Mouse (Mus musculus): ENCODE measurements around the gene Gys1. TPM values are rescaled to one million over a fixed set of nuclear protein-coding genes. Genes with fewer than 3 reads are reported as not detected.
"Not testable (repeated sequence)": the region's sequence is repeated elsewhere in the genome, so short reads cannot be mapped to it uniquely, and the experiment has no call there.

The Gys1 gene
- total RNA-seq (2014; fragmentation: Nextera tagmentation) (39.4 and 44.8 TPM in 2 replicates), total RNA-seq (2017) (18.8 and 22.1 TPM in 2 replicates), polyA plus RNA-seq (2012) (34.3 and 36.7 TPM in 2 replicates)

- Histone ChIP-seq H3K4me1 (ENCODE audit: insufficient read depth, low read depth, low read length) (peaks cover 77% of the 10 kb centered on the region), H3K4me3 (ENCODE audit: low read depth, low read length) (peak within 1 kb of the TSS; percentile 73), H3K36me3 (replicated peaks) (peaks cover 72% of the 10 kb centered on the region), H3K27me3 (ENCODE audit: insufficient read depth, low read length) (no peaks in the 10 kb centered on the region), H3K9me3 (replicated peaks) (no peaks in the 10 kb centered on the region)
- DNase-seq (ENCODE audit: low spot score) (peak; percentile 95), ATAC-seq (ENCODE audit: extremely low read depth, insufficient number of reproducible peaks, low FRiP score, poor library complexity, severe bottlenecking) (peak; percentile 93)
- TF ChIP-seq CTCF (IDR thresholded peaks at IDR 0.05; ENCODE audit: low read depth, low read length) (peak; percentile 87), POLR2AphosphoS5 (IDR thresholded peaks at IDR 0.05; ENCODE audit: insufficient replicate concordance, low read depth, low read length) (no peak)
These were observed at the start of gene Gys1 for GRCm38 (mm10) chr7:45434203-45435015. TSS of gene Gys1 (plus strand) at chr7:45434844.

GRCm38 (mm10) chr7:45386077-45386476 is 48.6 kb upstream of the Gys1 start:
- no peak overlapping the region for H3K4me3 ChIP-seq (ENCODE audit: low read depth, low read length)
- H3K36me3 ChIP-seq (replicated peaks), result peaks cover 98% of the 10 kb centered on the region
- H3K27me3 ChIP-seq (ENCODE audit: insufficient read depth, low read length), result no peaks in the 10 kb centered on the region
- TF ChIP-seq POLR2AphosphoS5 (IDR thresholded peaks at IDR 0.05; ENCODE audit: insufficient replicate concordance, low read depth, low read length) (no peak), GATA2 (IDR thresholded peaks at IDR 0.05; ENCODE audit: borderline replicate concordance, low read depth, low read length) (no peak), TAL1 (conservative IDR thresholded peaks at IDR 0.05; ENCODE audit: low read depth, low read length) (no peak), CTCF (IDR thresholded peaks at IDR 0.05; ENCODE audit: low read depth, low read length) (no peak), GATA1 (IDR thresholded peaks at IDR 0.05; ENCODE audit: borderline replicate concordance, low read length) (no peak)
- DNase-seq (ENCODE audit: low spot score) (no peak), ATAC-seq (ENCODE audit: extremely low read depth, insufficient number of reproducible peaks, low FRiP score, poor library complexity, severe bottlenecking) (no peak)
- peaks cover 53% of the 10 kb centered on the region for H3K4me1 ChIP-seq (ENCODE audit: insufficient read depth, low read depth, low read length)
- no peaks in the 10 kb centered on the region for H3K9me3 ChIP-seq (replicated peaks)

GRCm38 (mm10) chr7:45395129-45395541 is 39.5 kb upstream of the Gys1 start:
- H3K27me3 ChIP-seq (ENCODE audit: insufficient read depth, low read length), result no peaks in the 10 kb centered on the region
- H3K4me3 ChIP-seq (ENCODE audit: low read depth, low read length), result peak overlapping the region; percentile 83
- peaks cover 44% of the 10 kb centered on the region for H3K4me1 ChIP-seq (ENCODE audit: insufficient read depth, low read depth, low read length)
- no peak for TF ChIP-seq GATA2 (IDR thresholded peaks at IDR 0.05; ENCODE audit: borderline replicate concordance, low read depth, low read length)
- TF ChIP-seq CTCF (IDR thresholded peaks at IDR 0.05; ENCODE audit: low read depth, low read length), result no peak
- DNase-seq (ENCODE audit: low spot score) (peak; percentile 45), ATAC-seq (ENCODE audit: extremely low read depth, insufficient number of reproducible peaks, low FRiP score, poor library complexity, severe bottlenecking) (0 out of 2 replicates have a peak, but pooled peaks have one; percentile 5)
- no peaks in the 10 kb centered on the region for H3K9me3 ChIP-seq (replicated peaks)
- H3K36me3 ChIP-seq (replicated peaks), result peaks cover 43% of the 10 kb centered on the region

- Histone ChIP-seq H3K4me3 (ENCODE audit: low read depth, low read length) (peak within 1 kb of the TSS; percentile 83), H3K4me1 (ENCODE audit: insufficient read depth, low read depth, low read length) (peaks cover 41% of the 10 kb centered on the region), H3K27me3 (ENCODE audit: insufficient read depth, low read length) (peaks cover under 1% of the 10 kb centered on the region; the same call in 1 of the 2 replicates), H3K9me3 (replicated peaks) (no peaks in the 10 kb centered on the region), H3K36me3 (replicated peaks) (peaks cover 37% of the 10 kb centered on the region)
- TF ChIP-seq POLR2AphosphoS5 (IDR thresholded peaks at IDR 0.05; ENCODE audit: insufficient replicate concordance, low read depth, low read length), result no peak
- TF ChIP-seq CTCF (IDR thresholded peaks at IDR 0.05; ENCODE audit: low read depth, low read length), result no peak
- DNase-seq (ENCODE audit: low spot score) (peak; percentile 92), ATAC-seq (ENCODE audit: extremely low read depth, insufficient number of reproducible peaks, low FRiP score, poor library complexity, severe bottlenecking) (peak; percentile 94)
These were observed 38.9 kb upstream of the Gys1 start, which contains the start of gene Snrnp70 for GRCm38 (mm10) chr7:45395578-45396336. TSS of gene Snrnp70 (minus strand) at chr7:45395742.

DNA sequence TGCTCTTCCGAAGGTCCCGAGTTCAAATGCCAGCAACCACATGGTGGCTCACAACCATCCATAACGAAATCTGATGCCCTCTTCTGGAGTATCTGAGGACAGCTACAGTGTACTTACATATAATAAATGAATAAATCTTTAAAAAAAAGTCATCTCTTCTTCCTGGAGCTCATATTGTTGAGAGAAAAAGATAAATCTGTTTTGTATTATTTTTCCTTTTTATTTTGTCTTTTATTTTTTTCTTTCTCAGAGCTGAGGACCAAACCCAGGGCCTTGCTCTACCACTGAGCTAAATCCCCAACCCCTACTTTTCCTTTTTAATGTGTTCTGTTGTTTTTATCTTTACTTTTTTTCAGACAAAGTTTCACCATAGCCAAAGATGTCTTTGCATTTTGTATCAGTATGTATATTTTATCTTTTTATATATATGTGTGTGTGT is 38.3 kb upstream of the Gys1 start:
- Histone ChIP-seq H3K4me1 (ENCODE audit: insufficient read depth, low read depth, low read length) (peaks cover 41% of the 10 kb centered on the region), H3K36me3 (replicated peaks) (peaks cover 33% of the 10 kb centered on the region), H3K4me3 (ENCODE audit: low read depth, low read length) (peak overlapping the region; percentile 83; the same call in 1 of the 2 replicates)
- ATAC-seq (ENCODE audit: extremely low read depth, insufficient number of reproducible peaks, low FRiP score, poor library complexity, severe bottlenecking); H3K27me3 ChIP-seq (ENCODE audit: insufficient read depth, low read length); H3K9me3 ChIP-seq (replicated peaks); DNase-seq (ENCODE audit: low spot score): not testable (repeated sequence)

DNA sequence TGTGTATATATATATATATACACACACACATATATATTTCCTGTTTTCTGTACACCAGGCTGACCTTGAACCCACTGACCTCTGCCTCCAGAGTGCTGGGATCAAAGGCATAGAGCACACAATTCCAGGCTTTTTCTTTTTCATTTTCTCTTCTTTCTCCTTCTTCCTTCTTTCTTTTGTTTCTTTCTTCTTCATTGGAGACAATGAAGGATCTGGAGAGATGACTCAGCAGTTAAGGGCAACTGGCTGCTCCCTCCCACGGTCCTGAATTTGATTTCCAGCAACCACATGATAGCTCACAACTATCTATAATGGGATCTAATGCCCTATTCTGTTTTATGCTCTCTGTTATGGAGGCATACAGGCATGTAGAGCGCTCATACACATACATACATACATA is 37.9 kb upstream of the Gys1 start:
- DNase-seq (ENCODE audit: low spot score) (no peak), ATAC-seq (ENCODE audit: extremely low read depth, insufficient number of reproducible peaks, low FRiP score, poor library complexity, severe bottlenecking) (no peak)
- Histone ChIP-seq H3K4me1 (ENCODE audit: insufficient read depth, low read depth, low read length) (peaks cover 37% of the 10 kb centered on the region), H3K36me3 (replicated peaks) (peaks cover 29% of the 10 kb centered on the region), H3K27me3 (ENCODE audit: insufficient read depth, low read length) (peaks cover 7% of the 10 kb centered on the region), H3K4me3 (ENCODE audit: low read depth, low read length) (no peak overlapping the region), H3K9me3 (replicated peaks) (no peaks in the 10 kb centered on the region)
- no peak for TF ChIP-seq TAL1 (conservative IDR thresholded peaks at IDR 0.05; ENCODE audit: low read depth, low read length)
- no peak for TF ChIP-seq POLR2AphosphoS5 (IDR thresholded peaks at IDR 0.05; ENCODE audit: insufficient replicate concordance, low read depth, low read length)
- TF ChIP-seq GATA1 (IDR thresholded peaks at IDR 0.05; ENCODE audit: borderline replicate concordance, low read length), result no peak
- no peak for TF ChIP-seq CTCF (IDR thresholded peaks at IDR 0.05; ENCODE audit: low read depth, low read length)
- no peak for TF ChIP-seq GATA2 (IDR thresholded peaks at IDR 0.05; ENCODE audit: borderline replicate concordance, low read depth, low read length)
